Mouse (Mus musculus) cerebellum, adult 2 months (tissue): ENCODE data around the gene Fry. TPM values are rescaled to one million over a fixed set of nuclear protein-coding genes. Genes with fewer than 3 reads are reported as not detected.

ENCODE experiments used
- DNase-seq, 2 experiments: peaks; one replicate each; pipeline ENCODE4 v3.0.0; 2021
- H3K27ac ChIP-seq: fragments of 200-500 bp; 2 replicates; pipeline ENCODE4 v1.5.1; 2012; ENCODE audit warnings: low read length, control low read depth, inconsistent platforms; ENCODE audit not compliant: insufficient read depth
- H3K27me3 ChIP-seq: fragments of 200-500 bp; 2 replicates; pipeline ENCODE4 v1.6.1; 2012; ENCODE audit warnings: inconsistent platforms, mild to moderate bottlenecking, low read length, moderate library complexity; ENCODE audit not compliant: control insufficient read depth, insufficient read depth
- H3K4me1 ChIP-seq: fragments of 200-500 bp; 2 replicates; pipeline ENCODE4 v1.6.1; 2011; ENCODE audit warnings: low read length; ENCODE audit not compliant: control insufficient read depth, insufficient read depth
- H3K4me3 ChIP-seq: fragments of 200-500 bp; replicated peaks from 2 replicates; pipeline ENCODE3; 2011; ENCODE audit warnings: mild to moderate bottlenecking, low read depth, low read length, control low read depth; ENCODE audit not compliant: insufficient read depth
- CTCF ChIP-seq: fragments of 200-500 bp; IDR thresholded peaks from 2 replicates; pipeline ENCODE4 v1.5.1; 2011; ENCODE audit warnings: low read depth, mild to moderate bottlenecking, control low read depth, low read length, moderate library complexity, borderline replicate concordance; ENCODE audit not compliant: insufficient read depth
- POLR2A ChIP-seq: fragments of 200-500 bp; IDR thresholded peaks from 2 replicates; pipeline ENCODE4 v1.6.1; 2011; ENCODE audit warnings: low read length, control low read depth, borderline replicate concordance; ENCODE audit not compliant: insufficient read depth
- WGBS: fragments of 180-500 bp; shearing (Covaris S2); methylation state at CpG from one replicate; pipeline ENCODE4 v1.1.7; 2018; 5-methylcytosine and 5-hydroxymethylcytosine counted together
- polyA plus RNA-seq: library from polyadenylated mRNA; depleted of rRNA; stranded (reverse); fragments of >200 nt; gene quantifications from 2 replicates; pipeline ENCODE4 v1.2.3, GENCODE M21; 2012

Fry gene
- polyA plus RNA-seq, 1 experiment = 92.2 TPM

GRCm38 (mm10) chr5:150270468-150270867 lies 152.0 kb downstream of the Fry start:
- Histone ChIP-seq H3K4me1 (peaks cover 4% of the 10 kb centered on the region; the same call in 1 of the 2 replicates), H3K4me3 (no peak overlapping the region), H3K27ac (no peak overlapping the region), H3K27me3 (no peaks in the 10 kb centered on the region)
- TF ChIP-seq CTCF = no peak
- no peak for TF ChIP-seq POLR2A
- DNase-seq = no peak
- 79% methylated on average over 4 of the region's 4 CpGs for WGBS

- Histone ChIP-seq H3K4me3 (no peak overlapping the region), H3K27me3 (no peaks in the 10 kb centered on the region), H3K4me1 (peaks cover 11% of the 10 kb centered on the region), H3K27ac (no peak overlapping the region)
- DNase-seq = no peak
- TF ChIP-seq POLR2A (no peak), CTCF (no peak)
- WGBS = 86% methylated on average over 9 of the region's 9 CpGs
Measured at GRCm38 (mm10) chr5:150272173-150272572, 153.7 kb downstream of the Fry start.

- 94% methylated on average over 6 of the region's 6 CpGs for WGBS
- H3K4me3 ChIP-seq = no peak overlapping the region
Measured at GRCm38 (mm10) chr5:150275314-150275713, 156.9 kb downstream of the Fry start.

GRCm38 (mm10) chr5:150276611-150277010 lies 158.2 kb downstream of the Fry start:
- 11% methylated on average over 4 of the region's 4 CpGs for WGBS
- TF ChIP-seq CTCF = no peak
- TF ChIP-seq POLR2A = no peak

More at GRCm38 (mm10) chr5:150275314-150275713, 156.9 kb downstream of the Fry start:
- no peaks in the 10 kb centered on the region for H3K27me3 ChIP-seq
- no peak overlapping the region for H3K27ac ChIP-seq
- H3K4me1 ChIP-seq = peaks cover 18% of the 10 kb centered on the region
- no peak for DNase-seq
- TF ChIP-seq CTCF = no peak
- no peak for TF ChIP-seq POLR2A

GRCm38 (mm10) chr5:150279387-150279786 lies 160.9 kb downstream of the Fry start:
- no peak overlapping the region for H3K27ac ChIP-seq
- no peak overlapping the region for H3K4me3 ChIP-seq
- no peaks in the 10 kb centered on the region for H3K27me3 ChIP-seq
- TF ChIP-seq CTCF = no peak
- no peak for TF ChIP-seq POLR2A
- peak in 1 of 2 experiments; percentile 50 for DNase-seq
- WGBS = 21% methylated on average over 6 of the region's 6 CpGs
- peaks cover 18% of the 10 kb centered on the region for H3K4me1 ChIP-seq

More at GRCm38 (mm10) chr5:150276611-150277010, 158.2 kb downstream of the Fry start:
- H3K27me3 ChIP-seq = no peaks in the 10 kb centered on the region
- H3K4me1 ChIP-seq = peaks cover 18% of the 10 kb centered on the region
- peak in 1 of 2 experiments; percentile 47 for DNase-seq
- H3K4me3 ChIP-seq = no peak overlapping the region
- H3K27ac ChIP-seq = peak overlapping the region; percentile 46; the same call in 1 of the 2 replicates

GRCm38 (mm10) chr5:150281084-150281483 lies 162.6 kb downstream of the Fry start:
- WGBS = 81% methylated on average over 2 of the region's 2 CpGs
- no peak for DNase-seq
- TF ChIP-seq POLR2A (no peak), CTCF (peak; percentile 34; the same call in 1 of the 2 replicates)
- Histone ChIP-seq H3K4me1 (peaks cover 18% of the 10 kb centered on the region), H3K27me3 (no peaks in the 10 kb centered on the region), H3K4me3 (no peak overlapping the region), H3K27ac (no peak overlapping the region)

GRCm38 (mm10) chr5:150282091-150282490 lies 163.6 kb downstream of the Fry start:
- no peaks in the 10 kb centered on the region for H3K27me3 ChIP-seq
- no peak overlapping the region for H3K4me3 ChIP-seq
- TF ChIP-seq POLR2A = no peak
- no peak for TF ChIP-seq CTCF
- no peak overlapping the region for H3K27ac ChIP-seq
- H3K4me1 ChIP-seq = peaks cover 14% of the 10 kb centered on the region; the same call in 1 of the 2 replicates
- WGBS = 80% methylated on average over 7 of the region's 7 CpGs
- DNase-seq = no peak

- Histone ChIP-seq H3K4me1 (peaks cover 22% of the 10 kb centered on the region), H3K27ac (no peak overlapping the region), H3K4me3 (no peak overlapping the region), H3K27me3 (no peaks in the 10 kb centered on the region)
- TF ChIP-seq POLR2A (no peak), CTCF (no peak)
- WGBS = 85% methylated on average over 7 of the region's 7 CpGs
- no peak for DNase-seq
Measured at GRCm38 (mm10) chr5:150287949-150288348, 169.5 kb downstream of the Fry start.
